28 mouse cellular contexts compared by ENCODE assay signal in genomic region chr14:13952151-13952550, GRCm38 (mm10). TPM values are rescaled to one million over a fixed set of nuclear protein-coding genes. Genes with fewer than 3 reads are reported as not detected.
"Had no signal": no experiment of that assay in that cellular context is flagged by ENCODE, and none has a peak within 500 bp of the region (broad histone marks: within the 10 kb centered on the region; RNA-seq: fewer than 3 reads in every experiment).

No protein-coding gene starts in this region.

RNA-seq across cellular contexts. Expression of gene Gm281, which starts 37.9 kb away (rescaled TPM):
- total RNA-seq: common myeloid progenitor, adult 5-6 weeks; forebrain, postnatal 0 days; gastrocnemius, adult 18-20 months; gastrocnemius, adult 2 months; gastrocnemius, adult 8-10 months; gastrocnemius, postnatal 10 days; gastrocnemius, postnatal 14 days; gastrocnemius, postnatal 25 days; gastrocnemius, postnatal 36 days; gastrocnemius, postnatal 4 days; granulocyte monocyte progenitor cell, adult 5-6 weeks; heart, adult 2 months; heart, adult 8-10 months had no signal
- polyA plus RNA-seq: cortical plate, adult 2 months; embryonic facial prominence, embryonic 10.5 days; embryonic facial prominence, embryonic 11.5 days; embryonic facial prominence, embryonic 12.5 days; embryonic facial prominence, embryonic 13.5 days; erythroblast, embryonic 14.5 days; forebrain, embryonic 10.5 days; forebrain, embryonic 11.5 days; forebrain, embryonic 12.5 days; forebrain, embryonic 13.5 days; forebrain, embryonic 14.5 days; forebrain, embryonic 15.5 days; forebrain, embryonic 16.5 days; frontal cortex, adult 2 months; gonadal fat pad, adult 2 months had no signal
